Mouse (Mus musculus) thymus, adult 18-20 months (tissue): ENCODE measurements around the gene Gatad2a.
"Not testable (repeated sequence)": the region's sequence is repeated elsewhere in the genome, so short reads cannot be mapped to it uniquely, and the experiment has no call there.

Experiments used
- DNase-seq, 2 experiments: peaks; one replicate each; pipeline ENCODE4 v3.0.0; 2022; ENCODE audit warnings: mixed read lengths in 2 of 2

The Gatad2a gene

GRCm38 (mm10) chr8:69988936-69989335, 7.2 kb downstream of the Gatad2a start:
- DNase-seq, result not testable (repeated sequence)

GRCm38 (mm10) chr8:69987744-69988143, 8.4 kb downstream of the Gatad2a start:
- DNase-seq, result no peak

DNA sequence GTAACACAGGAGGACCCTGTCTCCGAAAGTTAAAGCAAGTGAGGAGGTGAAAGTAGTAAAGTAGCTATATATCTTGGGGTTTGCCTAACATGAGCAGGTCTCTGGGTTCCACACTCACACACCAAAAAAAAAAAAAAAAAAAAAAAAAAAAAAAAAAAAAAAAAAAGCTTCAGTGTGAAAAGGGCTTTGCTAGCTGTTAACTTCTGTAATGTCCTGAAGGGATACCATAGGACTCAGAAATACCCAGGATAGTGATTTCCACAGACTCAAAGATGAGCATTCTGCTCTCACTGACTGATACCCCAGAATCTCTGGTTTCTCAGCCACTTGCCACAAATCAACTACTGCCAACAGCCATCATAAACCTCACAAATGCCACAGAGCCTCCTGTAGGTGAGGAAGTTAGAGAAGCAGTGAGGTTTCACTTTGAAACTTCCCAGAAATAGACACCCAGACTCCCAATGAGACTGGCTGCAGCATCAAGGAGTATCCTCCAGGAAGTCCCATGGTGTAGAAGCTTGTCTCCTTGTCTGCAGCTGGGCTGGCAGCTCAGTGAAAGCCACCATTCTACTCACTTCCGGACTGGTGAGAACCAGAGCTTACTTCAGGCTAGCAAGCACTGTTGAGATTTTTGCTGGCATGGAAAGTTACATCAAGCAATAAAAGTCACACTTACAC, 11.2 kb downstream of the Gatad2a start:
- DNase-seq, result peak in 1 of 2 experiments; percentile 20

DNA sequence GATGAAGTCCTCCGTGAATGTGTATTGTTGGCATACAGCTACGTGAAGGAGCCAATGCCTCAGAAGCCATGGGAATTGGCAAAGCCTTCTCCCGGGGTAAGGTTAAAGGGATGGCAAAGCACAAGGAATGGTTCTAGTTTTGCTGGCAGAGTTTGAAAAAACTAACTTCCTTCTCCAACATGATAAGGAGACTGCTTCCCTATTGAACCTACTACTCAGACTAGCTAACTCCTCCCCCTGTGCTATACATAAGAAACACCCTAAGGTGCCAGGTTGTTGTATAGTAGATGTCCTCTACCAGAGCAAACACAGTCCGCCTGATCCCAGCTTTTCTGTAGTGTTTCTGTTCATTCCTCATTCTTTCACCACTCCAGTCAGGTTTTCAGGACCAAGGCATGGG, 17.7 kb downstream of the Gatad2a start:
- DNase-seq, result no peak

DNA sequence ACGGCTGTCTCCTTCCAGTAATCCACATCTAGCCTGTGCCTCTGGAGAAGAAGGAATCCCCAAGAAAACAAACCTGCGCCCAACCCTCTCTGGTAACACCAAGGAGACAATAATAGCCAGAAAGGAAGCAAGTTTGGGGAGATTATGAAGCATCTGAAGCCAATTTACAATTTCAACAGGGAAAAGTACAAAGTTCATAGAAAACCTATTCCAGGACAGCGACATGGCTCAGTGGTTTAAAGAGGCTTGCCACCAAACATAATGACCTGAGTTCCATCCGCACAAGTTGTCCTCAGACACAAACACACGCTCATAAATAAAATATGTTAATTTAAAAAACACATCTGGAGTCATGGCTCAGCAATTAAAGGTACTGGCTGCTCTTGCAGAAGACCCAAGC, 21.4 kb downstream of the Gatad2a start:
- DNase-seq, result no peak

DNA sequence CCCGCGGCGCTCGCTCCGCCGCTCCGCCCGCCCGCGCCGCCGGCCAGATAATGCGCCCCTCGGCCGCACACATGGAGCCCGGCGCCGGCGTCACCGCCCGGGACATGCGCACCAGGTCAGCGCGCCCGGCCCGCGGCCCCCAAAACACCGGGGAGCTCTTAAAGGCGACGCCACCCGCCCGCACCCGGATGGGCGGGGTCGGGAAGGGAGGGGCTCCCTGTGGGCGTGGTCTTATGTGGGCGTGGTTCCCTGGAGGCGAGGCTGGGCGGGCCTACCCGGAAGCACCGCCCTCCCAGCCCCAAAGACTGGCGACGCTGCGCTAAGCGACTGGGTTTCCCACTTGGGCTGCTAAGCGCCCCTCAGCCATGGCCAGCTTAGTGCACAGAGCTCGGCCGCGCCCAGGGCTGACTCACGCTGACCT, 22.0 kb downstream of the Gatad2a start:
- DNase-seq, result peak; percentile 85 to 88

DNA sequence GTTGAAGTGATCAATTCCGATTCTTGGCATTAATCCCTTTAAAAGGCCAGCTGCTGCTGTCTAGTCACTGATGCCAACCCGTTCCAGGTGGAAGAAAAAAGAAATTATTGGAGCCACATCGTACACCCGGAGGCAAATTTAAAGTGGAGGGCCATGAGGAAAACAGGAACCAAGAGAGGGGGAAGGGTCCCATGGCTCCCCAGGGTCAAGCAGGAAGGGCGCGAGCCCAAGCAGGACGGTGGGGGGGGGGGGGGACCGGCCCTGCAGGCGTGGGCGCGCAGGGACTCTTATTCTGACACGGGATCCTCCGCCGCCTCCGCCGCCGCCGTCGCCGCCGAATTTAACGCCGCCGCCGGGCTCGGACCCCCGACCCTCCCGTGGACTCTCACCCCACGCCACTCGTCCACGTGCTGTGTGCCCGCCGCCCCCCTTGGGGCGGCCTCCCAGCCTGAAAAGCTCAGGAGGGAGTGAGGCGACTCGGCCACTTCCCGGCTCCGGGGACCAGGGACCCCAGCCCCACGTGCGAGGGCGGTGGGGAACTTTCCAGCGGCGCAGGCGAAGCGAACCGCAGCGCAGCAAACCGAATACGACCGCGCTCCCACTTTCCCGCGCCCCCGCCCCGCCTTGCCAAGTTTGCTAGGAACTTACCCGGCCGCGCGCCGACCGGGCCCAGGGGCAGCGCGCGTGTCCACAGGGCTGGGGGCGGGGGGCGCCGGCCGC, 22.6 kb downstream of the Gatad2a start:
- peak; percentile 33 to 39 for DNase-seq

- no peak for DNase-seq
These were observed 23.1 kb downstream of the Gatad2a start for GRCm38 (mm10) chr8:69973063-69973441.

DNA sequence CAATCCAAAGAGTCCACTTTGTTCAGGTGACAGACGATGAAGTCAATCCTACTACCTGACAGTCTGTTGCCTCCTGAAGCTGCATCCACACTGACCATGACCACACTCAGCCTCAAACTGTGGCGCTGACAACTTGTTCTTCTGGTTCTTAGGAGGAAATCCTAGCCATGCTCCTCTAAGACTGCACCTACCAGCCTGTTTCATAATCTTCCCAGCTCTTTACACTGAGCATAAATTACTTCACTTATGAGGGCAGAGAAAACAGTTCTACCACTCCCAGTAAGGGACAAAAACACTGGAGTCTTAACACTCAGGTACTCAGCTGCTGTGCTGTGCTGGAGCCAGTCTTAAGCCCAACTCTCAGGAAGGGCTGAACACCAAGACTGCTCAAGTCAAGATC, 25.3 kb downstream of the Gatad2a start:
- DNase-seq, result no peak

- DNase-seq, result no peak
These were observed 28.8 kb downstream of the Gatad2a start for GRCm38 (mm10) chr8:69967291-69967933.

DNA sequence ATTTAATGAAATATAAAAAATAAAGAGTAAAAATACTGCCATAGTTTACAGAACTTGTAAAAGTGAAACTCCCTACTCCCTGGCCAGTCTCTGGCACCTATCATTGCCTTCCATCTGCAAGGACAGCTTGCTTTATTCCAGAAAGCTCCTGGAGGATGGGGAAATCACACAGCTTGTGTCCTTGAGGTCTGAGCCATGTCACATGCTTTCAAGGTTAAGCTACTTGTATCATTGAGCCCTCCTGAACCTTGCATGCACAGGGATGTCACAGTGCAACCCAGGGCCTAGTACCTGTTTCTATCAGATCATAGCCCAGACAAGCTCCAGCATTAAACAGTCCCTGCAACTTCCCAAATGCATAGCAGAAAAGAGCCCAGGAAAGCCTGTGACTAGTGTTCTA, 36.9 kb downstream of the Gatad2a start:
- no peak for DNase-seq

DNA sequence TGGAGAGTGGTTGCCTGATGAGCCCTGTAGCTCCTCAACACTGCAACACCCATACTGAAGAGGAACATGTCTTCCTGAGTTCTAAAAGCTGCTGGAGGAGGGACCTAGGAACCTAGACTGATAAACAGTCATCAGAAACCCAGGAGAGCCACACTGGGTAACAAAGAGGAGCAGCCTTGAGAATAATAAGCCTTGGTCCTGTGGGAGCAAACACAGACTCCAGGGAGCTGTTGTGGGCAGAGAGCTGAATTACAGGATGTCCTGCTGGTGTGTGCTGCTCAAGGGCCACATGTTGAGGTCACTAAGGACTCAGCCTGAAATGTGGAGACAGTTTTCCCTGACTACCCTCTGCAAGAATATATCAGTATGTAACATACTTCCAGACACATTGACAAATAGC, 38.3 kb downstream of the Gatad2a start:
- DNase-seq, result no peak

DNA sequence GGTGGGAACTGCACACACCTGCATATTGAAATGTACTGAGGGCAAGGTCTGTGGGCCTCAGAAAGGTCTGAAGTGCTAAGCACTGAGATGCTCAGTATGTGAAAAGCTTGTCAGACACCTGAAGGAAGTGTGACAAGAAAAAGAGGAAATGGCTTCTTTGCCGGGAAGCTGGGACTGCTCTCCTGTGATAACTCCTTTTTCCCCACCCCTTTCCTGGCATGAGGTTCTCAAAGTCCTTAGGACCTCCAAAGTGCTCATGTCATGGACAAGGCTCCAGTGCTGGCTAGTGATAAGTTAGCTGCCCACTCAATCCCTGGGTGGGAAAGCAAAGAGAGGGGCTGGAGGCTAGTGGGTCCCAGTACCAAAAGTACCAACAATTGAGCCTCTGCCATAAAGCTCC, 38.8 kb downstream of the Gatad2a start:
- no peak for DNase-seq

DNA sequence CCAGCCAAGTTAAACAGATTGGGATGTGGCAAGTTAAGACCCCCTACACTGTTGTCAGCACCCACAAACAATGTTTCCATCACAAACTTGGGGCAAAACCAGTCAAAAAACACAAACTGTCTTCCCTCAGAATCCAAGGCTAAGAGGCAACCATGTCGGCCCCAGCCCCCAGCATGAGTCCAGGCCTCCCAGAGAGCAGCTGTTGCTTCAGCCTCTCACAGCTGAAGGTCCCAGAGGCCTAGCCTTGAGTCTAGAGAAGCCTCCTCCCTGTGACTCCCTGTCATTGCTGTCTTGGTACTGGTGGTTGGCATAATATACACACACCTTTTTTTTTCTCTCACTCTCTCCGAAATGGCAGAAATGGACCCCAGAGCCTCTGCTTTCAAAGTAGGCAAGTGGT, 39.5 kb downstream of the Gatad2a start:
- no peak for DNase-seq

DNA sequence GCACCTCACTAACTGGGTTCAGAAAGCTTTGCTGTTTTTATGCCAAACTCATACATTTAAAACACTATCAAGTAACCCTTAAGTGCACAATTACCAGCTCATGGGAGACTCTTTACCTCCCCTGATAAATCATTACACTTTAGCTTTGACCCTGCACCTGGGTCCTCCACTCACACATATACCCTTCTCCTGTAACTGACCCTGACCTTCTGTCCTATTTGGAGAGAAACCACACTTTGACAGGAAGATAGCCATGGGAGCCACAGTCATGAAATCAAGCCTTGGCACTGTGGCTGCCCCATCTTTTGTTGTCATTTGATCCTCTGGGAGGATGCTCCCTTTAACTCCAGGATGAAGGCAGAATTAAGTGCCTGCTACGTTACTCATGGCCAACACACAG, 41.5 kb downstream of the Gatad2a start:
- DNase-seq, result no peak

DNA sequence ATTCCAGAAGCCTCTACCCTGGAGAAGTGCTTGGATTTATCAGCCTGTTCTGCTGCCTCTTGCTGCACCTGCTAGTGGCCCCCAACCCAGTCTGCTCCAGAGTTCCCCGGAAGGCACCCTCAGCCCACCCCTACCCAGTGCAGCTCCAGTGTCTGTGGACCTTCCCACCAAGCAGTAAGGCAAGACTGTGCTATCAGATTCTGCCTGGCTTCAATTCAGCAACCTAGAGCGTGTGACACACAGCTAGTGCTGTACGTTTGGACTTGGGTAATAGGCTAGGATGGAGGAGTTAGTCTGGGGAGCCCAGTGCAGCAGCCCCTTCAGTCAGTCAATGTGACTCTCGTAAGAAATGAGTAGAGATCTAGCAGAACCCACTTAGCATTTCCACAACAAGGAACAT, 42.0 kb downstream of the Gatad2a start:
- DNase-seq, result no peak

- DNase-seq, result no peak
These were observed 45.9 kb downstream of the Gatad2a start for GRCm38 (mm10) chr8:69950300-69950699.

- not testable (repeated sequence) for DNase-seq
These were observed 53.7 kb downstream of the Gatad2a start for GRCm38 (mm10) chr8:69942495-69942894.

- DNase-seq, result no peak
These were observed 55.8 kb downstream of the Gatad2a start for GRCm38 (mm10) chr8:69940386-69940785.

GRCm38 (mm10) chr8:69939633-69940032, 56.6 kb downstream of the Gatad2a start:
- no peak for DNase-seq

DNA sequence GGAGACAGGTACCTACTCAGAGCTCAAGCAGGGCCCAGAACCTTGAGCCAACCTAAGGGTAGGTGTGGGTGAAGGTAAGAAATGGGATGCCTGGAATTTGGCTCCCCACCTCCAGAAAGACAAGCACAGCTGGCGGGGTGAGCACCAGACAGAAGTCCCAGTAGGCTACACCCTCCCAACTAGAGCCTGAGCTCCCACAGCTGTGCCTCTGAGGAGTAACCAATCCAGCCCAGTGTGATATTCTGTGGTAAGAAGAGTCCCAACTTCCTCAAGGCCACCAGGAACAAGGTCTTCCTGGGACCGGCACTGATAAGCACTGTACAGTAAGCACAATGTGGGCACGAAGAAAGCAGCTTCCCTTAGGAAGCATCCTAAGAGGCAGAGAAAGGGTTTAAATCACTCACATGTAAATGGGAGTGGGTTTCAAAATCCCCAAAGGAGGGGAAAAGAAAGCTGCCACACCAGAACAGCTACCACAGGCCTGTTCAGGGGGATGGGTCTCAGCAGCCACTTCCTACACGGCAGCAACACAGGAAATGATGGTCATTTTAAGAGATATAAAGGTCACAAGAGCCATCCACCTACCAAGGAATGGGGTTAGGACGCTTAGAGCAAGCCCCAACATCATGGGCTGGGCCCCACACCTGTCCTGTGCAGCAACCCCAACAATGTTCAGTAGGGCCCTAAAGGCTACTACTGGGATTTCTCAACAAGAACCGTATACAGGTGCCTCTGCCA, 57.8 kb downstream of the Gatad2a start:
- DNase-seq, result no peak

GRCm38 (mm10) chr8:69937466-69937865, 58.7 kb downstream of the Gatad2a start:
- DNase-seq, result no peak

- DNase-seq, result no peak
These were observed 60.0 kb downstream of the Gatad2a start for GRCm38 (mm10) chr8:69936050-69936794.
